Mouse (Mus musculus) cerebellum, adult 9-11 months (tissue): Measurements from ENCODE around the gene Dido1.
"Not testable (repeated sequence)": the region's sequence is repeated elsewhere in the genome, so short reads cannot be mapped to it uniquely, and the experiment has no call there.

Experiments used
- DNase-seq: peaks from one replicate; pipeline ENCODE4 v3.0.0; 2022

The Dido1 gene

GRCm38 (mm10) chr2:180723865-180724264, 14.1 kb upstream of the Dido1 start:
- DNase-seq, result no peak

DNA sequence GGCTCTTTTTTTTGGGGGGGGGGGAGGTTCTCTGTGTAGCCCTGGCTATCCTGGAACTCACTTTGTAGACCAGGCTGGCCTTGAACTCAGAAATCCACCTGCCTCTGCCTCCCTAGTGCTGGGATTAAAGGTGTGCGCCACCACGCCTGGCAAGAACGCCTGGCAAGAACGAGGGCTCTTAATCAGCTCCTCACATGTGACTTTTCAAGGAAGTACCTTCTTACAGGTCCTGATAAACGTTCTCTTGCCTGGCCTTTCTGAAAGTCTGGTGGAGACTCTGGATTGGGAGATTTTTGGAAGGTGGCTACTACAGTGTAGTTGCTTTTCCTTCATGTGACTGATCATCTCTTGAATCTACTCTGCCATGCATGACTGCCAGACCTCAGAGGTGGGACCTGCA, 12.9 kb upstream of the Dido1 start:
- not testable (repeated sequence) for DNase-seq

- DNase-seq, result no peak
These were observed 2.4 kb upstream of the Dido1 start for GRCm38 (mm10) chr2:180712037-180712689.

GRCm38 (mm10) chr2:180711527-180711926, 1.7 kb upstream of the Dido1 start:
- no peak for DNase-seq

- DNase-seq, result no peak
These were observed 717 bp upstream of the Dido1 start for GRCm38 (mm10) chr2:180710276-180711155.

DNA sequence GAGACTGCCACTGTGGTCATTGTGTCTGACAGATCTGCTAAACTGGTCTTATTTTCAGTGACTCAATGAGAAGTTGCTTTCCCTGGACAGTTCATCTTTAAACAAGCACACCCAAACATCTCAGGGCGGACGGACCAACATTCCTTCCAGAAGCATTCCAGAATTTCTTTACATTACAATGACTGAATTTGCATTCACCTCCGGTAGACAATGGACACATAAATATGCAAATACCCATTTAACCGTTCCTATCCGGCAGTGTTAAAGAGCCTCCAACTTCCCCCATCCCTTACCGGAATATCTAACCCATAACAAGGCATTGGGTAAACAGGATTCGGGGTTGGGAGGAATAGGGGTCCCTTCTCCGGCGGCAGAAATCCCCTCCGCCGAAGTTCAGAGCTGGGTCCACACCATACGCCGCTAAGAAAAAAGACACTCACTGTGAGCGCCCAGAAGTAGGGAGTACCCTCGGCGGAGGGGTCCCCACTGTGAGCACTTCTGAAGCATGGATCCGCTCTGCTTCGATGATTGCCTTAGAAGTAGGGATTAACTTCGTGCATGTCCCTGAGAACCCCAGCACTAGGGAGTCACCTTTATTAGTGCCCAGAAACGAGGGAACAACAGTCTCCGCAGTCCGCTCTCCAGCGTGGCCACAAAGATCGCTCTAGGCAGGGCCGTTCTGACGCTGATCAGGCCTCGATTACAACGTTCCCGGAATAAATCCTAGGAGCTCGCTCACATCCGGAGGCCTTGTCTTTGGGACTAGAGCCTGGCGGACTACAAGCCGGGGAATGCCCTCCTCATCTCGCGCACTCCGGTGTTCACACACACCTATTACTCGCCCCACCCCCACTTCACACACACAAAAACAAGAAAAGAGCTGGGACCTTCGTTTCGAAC, 526 bp downstream of the Dido1 start:
- no peak for DNase-seq

GRCm38 (mm10) chr2:180705975-180706374, 3.8 kb downstream of the Dido1 start:
- DNase-seq, result no peak

- DNase-seq, result no peak
These were observed 4.7 kb downstream of the Dido1 start for GRCm38 (mm10) chr2:180705066-180705465.

DNA sequence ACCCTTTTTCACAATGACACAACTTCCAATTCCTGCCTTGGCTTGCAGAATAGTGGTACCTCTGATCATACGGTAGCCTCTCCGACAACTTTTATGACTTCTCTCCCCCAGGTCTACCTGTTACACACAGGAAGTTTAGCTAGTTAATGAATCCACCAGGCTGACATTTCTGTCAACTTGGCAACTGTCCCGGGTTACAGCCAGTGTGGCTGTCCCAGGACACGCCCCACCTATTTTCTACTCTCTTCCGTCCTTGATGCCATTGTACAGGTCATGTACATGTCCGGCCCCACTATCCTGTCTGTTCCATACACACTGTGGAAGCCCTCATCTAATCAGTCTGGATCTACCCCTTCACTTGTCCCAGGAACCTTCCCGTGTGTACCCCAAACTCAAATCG, 5.2 kb downstream of the Dido1 start:
- no peak for DNase-seq

DNA sequence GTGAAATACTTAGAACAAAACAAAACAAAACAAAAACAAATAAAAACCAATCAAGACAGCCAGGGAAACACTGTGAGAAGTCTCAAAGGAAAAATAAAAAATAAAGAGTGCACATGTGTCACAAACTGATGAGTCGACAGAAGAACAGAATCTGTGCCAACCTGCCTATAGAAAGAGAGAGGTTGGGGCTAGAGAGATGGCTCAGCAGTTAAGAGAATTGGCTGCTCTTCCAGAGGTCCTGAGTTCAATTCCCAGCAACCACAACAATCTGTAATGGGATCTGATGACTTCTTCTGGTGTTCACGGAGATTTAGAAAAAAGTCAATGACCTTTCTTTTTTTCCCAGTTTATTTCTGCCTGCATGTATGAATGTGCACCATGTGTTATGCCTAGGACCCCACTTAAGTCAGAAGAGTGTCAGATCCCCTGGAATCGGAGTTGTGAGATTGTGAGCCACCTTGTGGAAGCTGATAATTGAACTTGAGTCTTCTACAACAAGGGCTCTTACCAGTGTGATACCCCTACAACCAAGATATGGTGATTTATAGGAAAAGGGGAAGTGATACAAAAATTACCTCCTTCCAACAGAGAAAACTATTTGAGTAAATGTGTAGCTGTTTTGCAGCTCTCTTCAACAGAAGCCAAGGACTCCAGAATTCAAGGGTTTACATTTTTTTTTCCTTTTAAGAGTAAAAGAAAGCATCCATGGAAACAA, 6.0 kb downstream of the Dido1 start:
- DNase-seq, result no peak

GRCm38 (mm10) chr2:180703175-180703574, 6.6 kb downstream of the Dido1 start:
- no peak for DNase-seq

DNA sequence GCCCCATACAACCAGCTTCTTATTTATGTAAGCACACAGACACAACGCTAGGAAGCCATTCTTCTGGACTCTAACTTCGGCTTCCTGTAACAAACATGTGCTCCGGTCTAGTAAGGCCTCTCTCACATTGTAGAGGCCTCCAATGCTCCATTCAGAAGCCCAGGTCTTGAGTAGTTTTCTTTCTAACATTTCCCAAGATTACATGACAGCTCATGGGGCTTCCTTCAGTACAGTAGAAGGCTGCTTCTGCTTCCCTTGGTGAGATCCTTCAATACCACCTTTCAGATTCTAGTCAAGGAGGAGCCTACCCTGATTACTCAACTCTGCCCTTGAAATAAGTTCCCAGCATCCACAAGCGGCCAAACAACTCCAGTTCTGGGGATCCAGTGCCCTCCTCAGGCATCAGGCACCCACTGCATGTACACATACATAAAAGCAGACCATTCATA, 7.1 kb downstream of the Dido1 start:
- no peak for DNase-seq

DNA sequence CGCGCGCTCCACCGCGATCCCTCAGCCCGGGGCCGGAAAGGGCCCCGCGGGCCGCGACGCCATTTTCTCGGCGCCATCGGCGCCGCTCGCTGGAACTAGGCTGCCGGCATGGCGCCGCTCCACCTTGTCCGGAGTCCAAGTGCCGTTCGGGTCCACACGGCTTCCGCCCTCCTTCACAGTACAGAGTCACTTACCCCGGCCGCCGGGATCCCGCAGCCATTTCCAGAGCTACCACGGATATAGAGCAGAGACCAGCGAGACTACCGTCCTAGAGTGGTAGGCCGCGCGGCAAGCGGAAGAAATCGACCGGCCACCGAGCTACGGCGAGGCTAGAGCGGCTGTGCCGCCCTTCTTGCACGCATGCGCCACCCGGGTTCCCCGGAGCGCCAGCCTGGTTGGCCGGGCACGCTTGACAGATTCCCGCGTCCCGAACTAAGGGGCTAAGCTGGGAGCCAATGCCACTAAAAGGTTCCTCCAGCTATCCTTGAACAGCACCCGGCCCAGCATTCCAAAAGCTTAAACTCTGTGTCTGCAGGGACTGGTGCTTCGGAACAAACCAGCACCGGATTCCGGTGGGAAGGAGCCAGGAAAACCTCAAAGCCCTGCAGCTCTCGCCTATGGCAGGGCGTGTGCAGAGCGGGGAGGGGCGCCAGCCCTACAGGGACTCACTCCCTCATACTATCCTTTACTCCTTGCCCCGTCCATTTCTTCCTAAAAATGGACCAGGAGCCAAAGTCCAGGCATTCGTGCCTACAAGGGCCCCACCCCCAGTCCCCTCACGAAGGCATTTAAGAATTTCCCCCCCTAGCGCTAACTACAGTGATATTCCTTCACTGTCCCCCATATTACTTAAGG, 7.8 kb downstream of the Dido1 start:
- peak; percentile 93 for DNase-seq

GRCm38 (mm10) chr2:180701053-180701766, 8.6 kb downstream of the Dido1 start:
- DNase-seq, result no peak

DNA sequence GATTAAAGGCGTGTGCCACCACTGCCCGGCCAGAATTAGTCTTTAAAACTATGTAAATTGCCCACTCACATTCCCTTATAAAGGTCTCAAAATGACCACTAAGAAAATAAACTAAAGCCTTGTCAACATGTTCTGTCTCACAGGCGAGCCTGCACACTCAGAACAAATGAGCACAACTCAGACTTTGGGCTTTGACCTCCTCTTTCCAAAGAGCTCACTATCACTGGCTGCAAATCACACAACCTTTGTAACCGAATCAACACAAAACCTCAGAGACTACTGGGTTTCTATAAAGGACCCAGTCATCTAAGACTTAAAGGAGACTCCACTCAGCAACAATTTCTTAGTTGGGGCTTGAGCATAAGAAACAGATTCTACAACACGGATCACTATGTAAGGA, 9.3 kb downstream of the Dido1 start:
- DNase-seq, result no peak

GRCm38 (mm10) chr2:180695176-180695575, 14.6 kb downstream of the Dido1 start:
- DNase-seq, result no peak

GRCm38 (mm10) chr2:180692630-180693029, 17.2 kb downstream of the Dido1 start:
- DNase-seq, result no peak

- no peak for DNase-seq
These were observed 20.0 kb downstream of the Dido1 start for GRCm38 (mm10) chr2:180689841-180690240.

DNA sequence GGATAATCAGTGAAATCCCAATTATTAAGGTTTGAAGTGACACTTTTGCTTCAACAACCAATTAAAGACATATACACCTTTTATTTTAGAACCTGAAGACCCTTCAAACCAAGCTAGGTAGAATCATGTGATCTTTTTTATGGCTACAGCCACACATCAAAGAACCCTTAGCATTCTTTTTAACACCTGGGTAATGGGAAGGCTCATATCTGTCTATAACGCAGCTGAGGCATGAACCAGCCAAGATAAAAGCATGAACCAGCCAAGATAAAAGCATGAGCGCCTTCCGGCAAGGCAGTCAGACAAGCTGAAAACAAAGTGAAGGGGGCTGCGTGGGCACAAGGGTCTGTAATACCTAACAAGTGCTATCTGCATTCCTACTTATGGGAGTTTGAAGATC, 25.8 kb downstream of the Dido1 start:
- DNase-seq, result no peak

DNA sequence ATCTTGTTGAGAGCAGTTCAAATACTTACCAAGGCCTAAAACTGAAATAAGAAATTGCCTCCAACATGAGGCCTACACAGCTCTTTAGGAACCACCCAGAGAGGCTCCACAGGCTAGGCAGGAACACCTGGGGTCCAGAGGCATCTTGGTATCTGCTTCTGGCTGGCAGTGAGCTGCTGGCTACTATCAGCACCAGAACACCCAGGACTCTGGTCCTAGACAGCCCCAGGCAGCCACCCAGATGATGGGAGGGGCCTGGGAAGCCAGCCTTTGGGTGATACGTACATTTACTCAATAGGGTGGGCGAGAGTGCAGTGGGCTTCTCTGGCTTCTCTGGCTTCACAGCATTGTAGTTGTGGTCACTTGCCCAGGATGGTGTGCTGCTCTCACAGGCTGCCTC, 26.3 kb downstream of the Dido1 start:
- no peak for DNase-seq

DNA sequence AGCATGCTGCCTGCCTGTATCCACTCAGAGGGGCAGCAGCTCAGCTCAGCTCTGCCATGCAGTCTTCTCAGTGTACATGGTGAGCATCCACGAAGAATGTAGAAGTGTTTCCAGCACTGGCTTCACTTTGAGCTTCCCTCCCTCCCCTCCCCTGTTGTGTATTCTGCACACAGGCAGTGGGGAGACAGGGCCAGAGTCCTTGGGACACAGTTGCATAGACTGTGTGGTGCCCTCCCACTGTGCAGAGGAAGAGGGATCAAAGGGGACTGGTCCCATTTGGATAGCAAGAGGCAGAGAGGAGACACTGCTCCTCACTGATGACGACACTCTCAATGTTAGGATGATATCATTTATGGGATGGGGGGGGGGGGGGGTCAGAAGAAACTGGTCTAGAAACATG, 28.6 kb downstream of the Dido1 start:
- DNase-seq, result no peak
